Mouse (Mus musculus) heart, embryonic 15.5 days (tissue): ENCODE results near the gene Pih1d1. TPM values are rescaled to one million over a fixed set of nuclear protein-coding genes. Genes with fewer than 3 reads are reported as not detected.
A peak's percentile ranks its signal among the peaks of the same experiment; 100 is the strongest.

Experiments used
- ATAC-seq: fragments of 200-750 bp; cut with Nextera tagmentation; replicated peaks from 2 replicates; pipeline ENCODE4 v1.8.0; 2017; ENCODE audit warnings: low read depth, moderate TSS enrichment; ENCODE audit not compliant: insufficient number of reproducible peaks, insufficient read depth, low FRiP score
- H3K27ac ChIP-seq: fragments of 300-500 bp; sonication (generic); 2 replicates; pipeline ENCODE4 v1.5.1; 2015; ENCODE audit warnings: mild to moderate bottlenecking, inconsistent platforms
- H3K27me3 ChIP-seq: fragments of 300-500 bp; sonication (generic); 2 replicates; pipeline ENCODE4 v1.6.1; 2015; ENCODE audit warnings: inconsistent platforms
- H3K36me3 ChIP-seq: fragments of 300-500 bp; sonication (generic); 2 replicates; pipeline ENCODE4 v1.6.1; 2015; ENCODE audit warnings: mild to moderate bottlenecking, inconsistent platforms
- H3K4me1 ChIP-seq: fragments of 300-500 bp; sonication (generic); replicated peaks from 2 replicates; pipeline ENCODE4 v1.6.1; 2015; ENCODE audit warnings: inconsistent platforms
- H3K4me2 ChIP-seq: fragments of 300-500 bp; sonication (generic); 2 replicates; pipeline ENCODE4 v1.6.1; 2015; ENCODE audit warnings: inconsistent platforms, mild to moderate bottlenecking, moderate library complexity
- H3K4me3 ChIP-seq: fragments of 300-500 bp; sonication (generic); 2 replicates; pipeline ENCODE4 v1.5.1; 2015; ENCODE audit warnings: mild to moderate bottlenecking, inconsistent platforms
- H3K9ac ChIP-seq: fragments of 300-500 bp; sonication (generic); 2 replicates; pipeline ENCODE4 v1.6.1; 2015; ENCODE audit warnings: mild to moderate bottlenecking, inconsistent platforms
- H3K9me3 ChIP-seq: fragments of 300-500 bp; sonication (generic); replicated peaks from 2 replicates; pipeline ENCODE4 v1.6.1; 2016; ENCODE audit warnings: inconsistent platforms
- WGBS: fragments of 180-500 bp; shearing (Covaris S2); methylation state at CpG from one replicate; pipeline ENCODE4 v1.1.7; 2015; ENCODE audit warnings: mixed read lengths; 5-methylcytosine and 5-hydroxymethylcytosine counted together
- polyA plus RNA-seq: library from polyadenylated mRNA; unstranded; fragments of >200 nt; fragmentation: Nextera tagmentation; extraction: Ambion mirVana; gene quantifications from 2 replicates; pipeline ENCODE4 v1.2.1, GENCODE M21; 2015

Pih1d1 gene
- polyA plus RNA-seq, 1 experiment from 2014 or later: 76.5 TPM

GRCm38 (mm10) chr7:45126844-45127699 lies 27.0 kb upstream of the Pih1d1 start:
- Histone ChIP-seq H3K27ac (peak overlapping the region; percentile 90), H3K27me3 (no peaks in the 10 kb centered on the region), H3K4me3 (peak overlapping the region; percentile 98), H3K36me3 (peaks cover 42% of the 10 kb centered on the region), H3K9ac (peak overlapping the region; percentile 99), H3K4me1 (peaks cover 50% of the 10 kb centered on the region), H3K9me3 (no peaks in the 10 kb centered on the region), H3K4me2 (peak overlapping the region; percentile 79)
- ATAC-seq: no peak
- WGBS: 23% methylated on average over 21 of the region's 21 CpGs

GRCm38 (mm10) chr7:45127700-45128224 lies 26.3 kb upstream of the Pih1d1 start:
- ATAC-seq: no peak
- peak overlapping the region; percentile 79 for H3K4me2 ChIP-seq
- under 1% methylated on average over 6 of the region's 6 CpGs for WGBS
- H3K4me1 ChIP-seq: peaks cover 44% of the 10 kb centered on the region
- H3K27ac ChIP-seq: peak overlapping the region; percentile 90
- H3K9ac ChIP-seq: peak overlapping the region; percentile 99
- peak overlapping the region; percentile 98 for H3K4me3 ChIP-seq
- no peaks in the 10 kb centered on the region for H3K9me3 ChIP-seq
- peaks cover 35% of the 10 kb centered on the region for H3K36me3 ChIP-seq
- no peaks in the 10 kb centered on the region for H3K27me3 ChIP-seq

GRCm38 (mm10) chr7:45128624-45129246 lies 25.4 kb upstream of the Pih1d1 start, which contains the start of gene Rpl13a:
Gene Rpl13a, minus strand, starts transcription at chr7:45128761.
- under 1% methylated on average over 48 of the region's 48 CpGs for WGBS
- H3K27ac ChIP-seq: peak within 1 kb of the TSS; percentile 90
- H3K9ac ChIP-seq: peak within 1 kb of the TSS; percentile 99
- H3K27me3 ChIP-seq: no peaks in the 10 kb centered on the region
- peaks cover 39% of the 10 kb centered on the region for H3K4me1 ChIP-seq
- no peaks in the 10 kb centered on the region for H3K9me3 ChIP-seq
- peak within 1 kb of the TSS; percentile 79 for H3K4me2 ChIP-seq
- ATAC-seq: peak; percentile 93
- H3K4me3 ChIP-seq: peak within 1 kb of the TSS; percentile 98
- peaks cover 30% of the 10 kb centered on the region for H3K36me3 ChIP-seq

- H3K4me2 ChIP-seq: peak overlapping the region; percentile 71
- H3K27ac ChIP-seq: peak overlapping the region; percentile 90
- peaks cover 30% of the 10 kb centered on the region for H3K36me3 ChIP-seq
- H3K9me3 ChIP-seq: no peaks in the 10 kb centered on the region
- ATAC-seq: peak; percentile 0; the same call in 1 of the 2 replicates
- H3K9ac ChIP-seq: peak overlapping the region; percentile 70
- peaks cover 43% of the 10 kb centered on the region for H3K4me1 ChIP-seq
- peak overlapping the region; percentile 58 for H3K4me3 ChIP-seq
- H3K27me3 ChIP-seq: no peaks in the 10 kb centered on the region
- 1% methylated on average over 17 of the region's 17 CpGs for WGBS
Observed at GRCm38 (mm10) chr7:45129318-45129717, 24.8 kb upstream of the Pih1d1 start.

GRCm38 (mm10) chr7:45129776-45130512 lies 24.2 kb upstream of the Pih1d1 start:
- H3K4me3 ChIP-seq: peak overlapping the region; percentile 58

GRCm38 (mm10) chr7:45131850-45132249 lies 22.3 kb upstream of the Pih1d1 start:
- H3K4me3 ChIP-seq: no peak overlapping the region
- peaks cover 7% of the 10 kb centered on the region for H3K36me3 ChIP-seq
- no peak for ATAC-seq
- H3K27me3 ChIP-seq: no peaks in the 10 kb centered on the region
- WGBS: 59% methylated on average over 11 of the region's 11 CpGs
- H3K4me2 ChIP-seq: no peak overlapping the region
- peaks cover 32% of the 10 kb centered on the region for H3K4me1 ChIP-seq
- H3K9me3 ChIP-seq: no peaks in the 10 kb centered on the region
- H3K27ac ChIP-seq: no peak overlapping the region
- H3K9ac ChIP-seq: no peak overlapping the region

More at GRCm38 (mm10) chr7:45129776-45130512, 24.2 kb upstream of the Pih1d1 start:
- Histone ChIP-seq H3K27ac (peak overlapping the region; percentile 90), H3K9ac (peak overlapping the region; percentile 70), H3K36me3 (peaks cover 26% of the 10 kb centered on the region), H3K4me2 (peak overlapping the region; percentile 71), H3K27me3 (no peaks in the 10 kb centered on the region), H3K4me1 (peaks cover 45% of the 10 kb centered on the region), H3K9me3 (no peaks in the 10 kb centered on the region)
- no peak for ATAC-seq
- 65% methylated on average over 15 of the region's 15 CpGs for WGBS

- H3K4me2 ChIP-seq: no peak overlapping the region
- no peak overlapping the region for H3K9ac ChIP-seq
- H3K9me3 ChIP-seq: no peaks in the 10 kb centered on the region
- H3K4me1 ChIP-seq: peaks cover 29% of the 10 kb centered on the region
- H3K4me3 ChIP-seq: no peak overlapping the region
- no peaks in the 10 kb centered on the region for H3K27me3 ChIP-seq
- H3K36me3 ChIP-seq: no peaks in the 10 kb centered on the region
- no peak for ATAC-seq
- WGBS: 73% methylated on average over 8 of the region's 8 CpGs
- H3K27ac ChIP-seq: no peak overlapping the region
Observed at GRCm38 (mm10) chr7:45133446-45134159, 20.5 kb upstream of the Pih1d1 start.

GRCm38 (mm10) chr7:45134544-45135026 lies 19.5 kb upstream of the Pih1d1 start:
- Histone ChIP-seq H3K27ac (no peak overlapping the region), H3K4me2 (peak overlapping the region; percentile 78; the same call in 1 of the 2 replicates), H3K27me3 (no peaks in the 10 kb centered on the region), H3K9me3 (no peaks in the 10 kb centered on the region), H3K9ac (no peak overlapping the region), H3K36me3 (no peaks in the 10 kb centered on the region), H3K4me1 (peaks cover 25% of the 10 kb centered on the region), H3K4me3 (no peak overlapping the region; the same call in 1 of the 2 replicates)
- ATAC-seq: 0 out of 2 replicates have a peak, but pooled peaks have one; percentile 25
- WGBS: 13% methylated on average over 12 of the region's 12 CpGs

- no peaks in the 10 kb centered on the region for H3K36me3 ChIP-seq
- H3K4me1 ChIP-seq: peaks cover 20% of the 10 kb centered on the region
- H3K4me2 ChIP-seq: peak overlapping the region; percentile 78
- no peak for ATAC-seq
- 69% methylated on average over 3 of the region's 3 CpGs for WGBS
- no peak overlapping the region for H3K27ac ChIP-seq
- H3K4me3 ChIP-seq: peak overlapping the region; percentile 59
- no peaks in the 10 kb centered on the region for H3K9me3 ChIP-seq
- no peak overlapping the region for H3K9ac ChIP-seq
- H3K27me3 ChIP-seq: no peaks in the 10 kb centered on the region
Observed at GRCm38 (mm10) chr7:45135370-45135769, 18.7 kb upstream of the Pih1d1 start.

GRCm38 (mm10) chr7:45135993-45136567 lies 18.0 kb upstream of the Pih1d1 start, which contains the start of the genes Gm45713 and Flt3l:
Gene Gm45713, minus strand, starts transcription at chr7:45136231.
Gene Flt3l, minus strand, starts transcription at chr7:45136432.
- ATAC-seq: peak; percentile 77
- Histone ChIP-seq H3K36me3 (no peaks in the 10 kb centered on the region), H3K27me3 (no peaks in the 10 kb centered on the region), H3K9me3 (no peaks in the 10 kb centered on the region), H3K27ac (peak within 1 kb of the TSS; percentile 29; the same call in 1 of the 2 replicates), H3K9ac (peak within 1 kb of the TSS; percentile 65), H3K4me3 (peak within 1 kb of the TSS; percentile 59), H3K4me1 (peaks cover 20% of the 10 kb centered on the region), H3K4me2 (peak within 1 kb of the TSS; percentile 78)
- WGBS: 2% methylated on average over 29 of the region's 29 CpGs
